Mouse (Mus musculus) embryonic fibroblast, embryonic 13.5 days (primary cell): ENCODE results near the gene Borcs6. TPM values are rescaled to one million over a fixed set of nuclear protein-coding genes. Genes with fewer than 3 reads are reported as not detected.

Experiments used
- H3K27ac ChIP-seq: 2 replicates; pipeline ENCODE4 v1.5.1; 2012; ENCODE audit warnings: low read length, control low read depth, inconsistent platforms; ENCODE audit not compliant: insufficient read depth
- H3K4me1 ChIP-seq: 2 replicates; pipeline ENCODE4 v1.6.1; 2011; ENCODE audit warnings: low read length; ENCODE audit not compliant: control insufficient read depth, insufficient read depth
- H3K4me3 ChIP-seq: 2 replicates; pipeline ENCODE4 v1.5.1; 2011; ENCODE audit warnings: mild to moderate bottlenecking, control low read depth, low read length; ENCODE audit not compliant: insufficient read depth
- CTCF ChIP-seq: IDR thresholded peaks from 2 replicates; pipeline ENCODE4 v1.5.1; 2011; ENCODE audit warnings: mild to moderate bottlenecking, control low read depth, low read length, moderate library complexity, borderline replicate concordance; ENCODE audit not compliant: insufficient read depth
- POLR2A ChIP-seq: IDR thresholded peaks from 2 replicates; pipeline ENCODE4 v1.6.1; 2011; ENCODE audit warnings: low read depth, mild to moderate bottlenecking, control low read depth, low read length, moderate library complexity
- polyA plus RNA-seq: library from polyadenylated mRNA; stranded (reverse); fragments of >200 nt; gene quantifications from 2 replicates; pipeline ENCODE4 v1.2.4, GENCODE M21; 2011; ENCODE audit warnings: low read depth; ENCODE audit not compliant: missing spikeins, insufficient read length

Borcs6 gene
- polyA plus RNA-seq, 1 experiment = 9.7 TPM

GRCm38 (mm10) chr11:69033552-69033951, 26.0 kb upstream of the Borcs6 start:
- peaks cover 4% of the 10 kb centered on the region for H3K4me1 ChIP-seq
- no peak overlapping the region for H3K27ac ChIP-seq
- TF ChIP-seq CTCF (no peak), POLR2A (no peak)
- no peak overlapping the region for H3K4me3 ChIP-seq

GRCm38 (mm10) chr11:69034585-69034984, 24.9 kb upstream of the Borcs6 start:
- Histone ChIP-seq H3K27ac (no peak overlapping the region), H3K4me1 (peaks cover 10% of the 10 kb centered on the region), H3K4me3 (no peak overlapping the region)
- TF ChIP-seq POLR2A (no peak), CTCF (no peak)

- H3K4me3 ChIP-seq = no peak overlapping the region
- no peak for TF ChIP-seq CTCF
- H3K27ac ChIP-seq = no peak overlapping the region
- H3K4me1 ChIP-seq = peaks cover 10% of the 10 kb centered on the region
These were observed 24.1 kb upstream of the Borcs6 start for GRCm38 (mm10) chr11:69035411-69035810.

GRCm38 (mm10) chr11:69035849-69036248, 23.7 kb upstream of the Borcs6 start:
- Histone ChIP-seq H3K27ac (no peak overlapping the region), H3K4me3 (no peak overlapping the region)

GRCm38 (mm10) chr11:69036486-69037230, 22.9 kb upstream of the Borcs6 start:
- Histone ChIP-seq H3K27ac (peak overlapping the region; percentile 70), H3K4me1 (peaks cover 10% of the 10 kb centered on the region), H3K4me3 (peak overlapping the region; percentile 74)
- no peak for TF ChIP-seq CTCF
- peak; percentile 77 for TF ChIP-seq POLR2A

More at GRCm38 (mm10) chr11:69035849-69036248, 23.7 kb upstream of the Borcs6 start:
- H3K4me1 ChIP-seq = peaks cover 10% of the 10 kb centered on the region
- TF ChIP-seq CTCF (peak; percentile 75; the same call in 1 of the 2 replicates), POLR2A (no peak)

GRCm38 (mm10) chr11:69037231-69038061, 22.1 kb upstream of the Borcs6 start:
- TF ChIP-seq CTCF = no peak
- TF ChIP-seq POLR2A = 0 out of 2 replicates have a peak, but pooled peaks have one; percentile 18
- peaks cover 10% of the 10 kb centered on the region for H3K4me1 ChIP-seq
- peak overlapping the region; percentile 74 for H3K4me3 ChIP-seq
- H3K27ac ChIP-seq = peak overlapping the region; percentile 70

- H3K27ac ChIP-seq = no peak overlapping the region
- H3K4me1 ChIP-seq = peaks cover 10% of the 10 kb centered on the region
- H3K4me3 ChIP-seq = no peak overlapping the region
- no peak for TF ChIP-seq POLR2A
- TF ChIP-seq CTCF = no peak
These were observed 21.3 kb upstream of the Borcs6 start for GRCm38 (mm10) chr11:69038173-69038572.

GRCm38 (mm10) chr11:69045531-69046394, 13.8 kb upstream of the Borcs6 start, which contains the start of gene Aurkb:
Aurkb (plus strand) TSS chr11:69045647.
- Histone ChIP-seq H3K4me1 (no peaks in the 10 kb centered on the region), H3K4me3 (peak within 1 kb of the TSS; percentile 75), H3K27ac (peak within 1 kb of the TSS; percentile 62)
- TF ChIP-seq POLR2A (no peak), CTCF (no peak)

GRCm38 (mm10) chr11:69046395-69046774, 13.1 kb upstream of the Borcs6 start:
- Histone ChIP-seq H3K4me3 (peak overlapping the region; percentile 75), H3K4me1 (no peaks in the 10 kb centered on the region), H3K27ac (peak overlapping the region; percentile 62; the same call in 1 of the 2 replicates)
- no peak for TF ChIP-seq CTCF
- peak; percentile 15; the same call in 1 of the 2 replicates for TF ChIP-seq POLR2A

- 0 out of 2 replicates have a peak overlapping the region, but pooled peaks have one; percentile 5 for H3K4me3 ChIP-seq
These were observed 11.9 kb upstream of the Borcs6 start for GRCm38 (mm10) chr11:69047592-69047991.

More at GRCm38 (mm10) chr11:69047592-69047991, 11.9 kb upstream of the Borcs6 start:
- TF ChIP-seq CTCF = no peak
- no peak for TF ChIP-seq POLR2A
- Histone ChIP-seq H3K4me1 (no peaks in the 10 kb centered on the region), H3K27ac (no peak overlapping the region)
